Mouse (Mus musculus) bone marrow, adult 2 months (tissue): ENCODE results near the gene Zcchc24. TPM values are rescaled to one million over a fixed set of nuclear protein-coding genes. Genes with fewer than 3 reads are reported as not detected.
A peak's percentile ranks its signal among the peaks of the same experiment; 100 is the strongest.

Source experiments
- H3K27ac ChIP-seq: fragments of 200-500 bp; 2 replicates; pipeline ENCODE4 v1.5.1; 2012; ENCODE audit warnings: low read depth, mild to moderate bottlenecking, control low read depth, inconsistent platforms, low read length; ENCODE audit not compliant: control insufficient read depth, poor library complexity, insufficient read depth
- H3K4me1 ChIP-seq: fragments of 200-500 bp; 2 replicates; pipeline ENCODE4 v1.6.1; 2011; ENCODE audit warnings: low read length; ENCODE audit not compliant: control insufficient read depth, insufficient read depth
- H3K4me3 ChIP-seq: fragments of 200-500 bp; replicated peaks from 2 replicates; pipeline ENCODE3; 2011; ENCODE audit warnings: mild to moderate bottlenecking, low read depth, low read length, control low read depth; ENCODE audit not compliant: control insufficient read depth
- CTCF ChIP-seq: fragments of 200-500 bp; IDR thresholded peaks from 2 replicates; pipeline ENCODE4 v1.5.1; 2011; ENCODE audit warnings: low read length, control low read depth; ENCODE audit not compliant: control insufficient read depth, insufficient read depth
- POLR2A ChIP-seq: fragments of 200-500 bp; IDR thresholded peaks from 2 replicates; pipeline ENCODE4 v1.6.1; 2011; ENCODE audit warnings: low read depth, mild to moderate bottlenecking, control low read depth, low read length, borderline replicate concordance; ENCODE audit not compliant: control insufficient read depth
- WGBS: fragments of 180-500 bp; shearing (Covaris S2); methylation state at CpG from one replicate; pipeline ENCODE4 v1.1.7; 2018; 5-methylcytosine and 5-hydroxymethylcytosine counted together
- polyA plus RNA-seq: library from polyadenylated mRNA; stranded (reverse); fragments of >200 nt; gene quantifications from 2 replicates; pipeline ENCODE4 v1.2.4, GENCODE M21; 2011; ENCODE audit warnings: low replicate concordance; ENCODE audit not compliant: missing spikeins, insufficient read depth, insufficient read length

The Zcchc24 gene
- polyA plus RNA-seq, 1 experiment = 13.5 TPM

DNA sequence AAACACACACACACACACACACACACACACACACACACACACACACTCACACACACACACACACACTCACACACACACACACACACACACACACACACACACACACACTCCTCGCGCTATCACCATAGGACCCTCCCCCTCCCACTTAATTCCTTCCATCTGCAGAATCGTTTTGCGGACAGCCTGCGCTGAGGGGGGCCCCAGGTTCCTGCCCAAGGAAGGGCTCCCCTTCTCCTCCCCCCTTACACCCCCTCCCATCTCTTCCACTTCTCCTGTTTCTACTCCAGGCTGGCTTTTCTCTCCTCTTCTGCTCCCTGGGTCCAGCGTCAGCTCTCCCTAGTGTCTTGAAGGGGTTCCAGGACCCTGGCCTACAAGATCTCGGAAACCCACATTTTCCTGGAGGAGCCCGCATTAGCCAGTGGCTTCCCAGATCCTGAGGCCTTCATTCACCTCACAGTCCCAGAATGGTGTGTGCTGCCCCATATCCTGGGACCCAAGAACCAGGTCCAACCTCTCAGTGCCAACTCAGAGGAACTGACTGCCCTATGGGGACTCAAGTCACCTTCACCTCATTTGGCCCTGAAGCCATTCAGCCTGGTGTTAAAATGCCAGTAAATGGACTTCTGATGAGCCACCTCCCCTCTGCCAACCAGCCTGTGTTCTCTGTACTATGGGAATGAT, 927 bp upstream of the Zcchc24 start:
- Histone ChIP-seq H3K4me3 (no peak overlapping the region), H3K4me1 (peaks cover 2% of the 10 kb centered on the region; the same call in 1 of the 2 replicates), H3K27ac (no peak overlapping the region)
- TF ChIP-seq POLR2A (no peak), CTCF (no peak)
- WGBS = 54% methylated on average over 8 of the region's 8 CpGs

DNA sequence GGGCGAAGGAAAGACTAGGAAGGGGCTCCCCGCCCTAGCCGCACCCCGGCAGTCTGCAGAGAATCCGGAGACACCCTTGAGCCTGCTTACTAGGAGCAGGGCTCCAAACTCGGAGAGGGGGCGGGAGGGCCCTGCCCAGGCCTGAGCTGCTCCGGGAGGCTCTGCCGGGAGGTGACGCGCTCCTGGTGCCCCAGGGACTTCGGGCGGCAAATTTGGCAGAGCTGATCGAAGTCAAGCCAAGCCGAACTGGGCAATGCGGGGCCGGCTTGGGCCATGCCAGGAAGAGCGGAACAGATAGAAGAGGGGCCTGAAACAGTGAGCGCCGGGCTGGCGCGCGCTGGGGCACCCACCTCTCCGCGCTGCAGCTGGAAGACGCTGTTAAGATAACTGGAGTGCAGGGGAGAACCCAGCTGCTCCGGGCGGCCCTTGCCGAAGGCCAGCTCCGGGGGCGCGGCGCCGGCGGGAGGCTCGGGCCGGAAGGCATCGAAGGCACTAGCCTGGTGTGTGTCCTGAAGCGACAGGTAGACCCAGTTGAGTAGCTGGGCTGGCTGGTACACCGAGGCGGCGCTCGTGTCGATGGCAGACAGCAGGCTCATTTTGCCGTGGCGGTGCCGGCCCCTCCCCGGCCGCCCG, 462 bp downstream of the Zcchc24 start:
- Histone ChIP-seq H3K4me3 (peak overlapping the region; percentile 77), H3K4me1 (peaks cover 2% of the 10 kb centered on the region; the same call in 1 of the 2 replicates), H3K27ac (peak overlapping the region; percentile 70)
- TF ChIP-seq POLR2A = no peak
- no peak for TF ChIP-seq CTCF
- under 1% methylated on average over 50 of the region's 50 CpGs for WGBS

GRCm38 (mm10) chr14:25767725-25768203, 1.1 kb downstream of the Zcchc24 start:
- H3K4me3 ChIP-seq = peak overlapping the region; percentile 77
- 9% methylated on average over 6 of the region's 6 CpGs for WGBS
- peak overlapping the region; percentile 70 for H3K27ac ChIP-seq
- TF ChIP-seq CTCF (no peak), POLR2A (no peak)
- H3K4me1 ChIP-seq = peaks cover 2% of the 10 kb centered on the region; the same call in 1 of the 2 replicates

- peaks cover 2% of the 10 kb centered on the region; the same call in 1 of the 2 replicates for H3K4me1 ChIP-seq
- no peak for TF ChIP-seq POLR2A
- no peak for TF ChIP-seq CTCF
- H3K27ac ChIP-seq = no peak overlapping the region
- H3K4me3 ChIP-seq = no peak overlapping the region
- WGBS = 78% methylated on average over 4 of the region's 4 CpGs
Observed at GRCm38 (mm10) chr14:25766441-25766840, 2.4 kb downstream of the Zcchc24 start.

DNA sequence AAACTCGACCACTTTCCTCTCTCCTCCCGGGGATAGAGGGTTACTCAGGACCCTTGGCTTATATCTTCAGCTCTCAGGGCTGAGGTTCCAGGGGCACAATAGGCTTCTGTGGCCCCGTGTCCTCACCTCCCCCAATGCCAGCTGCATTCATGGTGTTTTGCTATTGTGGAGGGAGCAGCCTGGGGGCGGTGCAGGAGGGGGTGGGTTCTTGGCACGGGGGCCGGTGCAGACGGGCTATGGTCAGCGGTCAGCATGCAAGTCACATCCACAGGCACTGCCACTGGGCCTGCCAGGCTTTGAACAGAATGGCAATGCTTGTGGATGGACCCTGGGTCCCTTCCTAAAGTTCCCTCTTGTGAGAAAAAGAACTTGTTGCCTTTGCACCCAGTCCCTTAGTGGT, 2.9 kb downstream of the Zcchc24 start:
- Histone ChIP-seq H3K4me1 (peaks cover 2% of the 10 kb centered on the region; the same call in 1 of the 2 replicates), H3K4me3 (no peak overlapping the region), H3K27ac (no peak overlapping the region)
- WGBS = 61% methylated on average over 8 of the region's 8 CpGs
- TF ChIP-seq POLR2A (no peak), CTCF (no peak)

- no peak overlapping the region for H3K4me3 ChIP-seq
- H3K27ac ChIP-seq = no peak overlapping the region
- no peak for TF ChIP-seq CTCF
- TF ChIP-seq POLR2A = no peak
- peaks cover 2% of the 10 kb centered on the region; the same call in 1 of the 2 replicates for H3K4me1 ChIP-seq
- WGBS = 84% methylated on average over 12 of the region's 12 CpGs
Observed at GRCm38 (mm10) chr14:25765146-25765545, 3.7 kb downstream of the Zcchc24 start.

GRCm38 (mm10) chr14:25761184-25761583, 7.7 kb downstream of the Zcchc24 start:
- 80% methylated on average over 5 of the region's 5 CpGs for WGBS

DNA sequence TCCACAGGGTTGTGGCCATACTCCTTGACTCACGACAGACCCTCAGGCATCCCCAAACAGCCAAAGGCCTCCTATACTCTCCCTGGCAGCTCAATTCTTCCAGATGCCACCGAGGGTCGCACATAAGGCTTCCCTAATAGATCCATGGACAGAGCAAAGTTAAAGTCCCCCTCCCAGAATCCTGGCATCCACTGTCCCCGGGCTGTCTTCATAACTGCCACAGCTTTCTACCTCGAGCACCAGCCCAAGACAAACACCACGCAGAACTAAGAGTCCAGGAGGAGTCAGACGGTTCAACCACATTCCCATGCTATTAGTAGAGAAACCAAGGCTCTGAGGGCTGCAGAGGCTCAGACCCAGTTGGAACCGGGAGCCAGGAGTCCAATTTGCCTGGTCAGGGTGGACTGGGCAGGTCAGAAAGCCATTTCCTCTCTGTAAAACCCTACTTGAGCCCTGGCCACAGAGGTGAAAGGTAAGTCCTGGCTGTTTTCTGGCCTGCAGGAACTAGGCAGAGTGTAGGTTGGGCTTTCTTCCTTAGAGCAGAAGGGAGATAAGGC, 8.8 kb downstream of the Zcchc24 start:
- TF ChIP-seq CTCF (no peak), POLR2A (no peak)
- no peak overlapping the region for H3K27ac ChIP-seq
- 47% methylated on average over 8 of the region's 8 CpGs for WGBS

More at GRCm38 (mm10) chr14:25761184-25761583, 7.7 kb downstream of the Zcchc24 start:
- TF ChIP-seq POLR2A (no peak), CTCF (no peak)
- H3K4me1 ChIP-seq = no peaks in the 10 kb centered on the region
- H3K4me3 ChIP-seq = no peak overlapping the region
- H3K27ac ChIP-seq = no peak overlapping the region

DNA sequence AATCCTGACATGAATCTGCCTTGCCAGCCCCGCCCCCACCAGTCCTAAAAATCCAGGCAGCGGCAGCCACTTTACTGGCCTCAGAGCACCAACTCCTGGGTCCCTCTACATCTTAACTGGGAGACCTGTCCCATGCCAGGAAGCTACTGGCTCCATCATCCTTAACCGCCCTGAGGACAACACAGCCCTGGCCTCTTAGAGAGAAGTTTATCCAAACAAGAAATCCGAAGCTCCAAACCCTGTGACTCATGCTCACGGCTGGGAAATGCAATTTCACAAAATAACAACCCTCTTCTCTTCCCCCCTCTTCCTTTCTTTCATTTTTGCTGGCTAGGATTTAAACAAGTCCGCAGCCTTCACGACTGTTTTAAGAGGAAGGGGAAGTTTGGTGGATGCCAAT, 9.3 kb downstream of the Zcchc24 start:
- Histone ChIP-seq H3K27ac (no peak overlapping the region), H3K4me3 (no peak overlapping the region), H3K4me1 (no peaks in the 10 kb centered on the region)
- 25% methylated on average over 7 of the region's 7 CpGs for WGBS
- TF ChIP-seq CTCF = no peak
- TF ChIP-seq POLR2A = no peak

More for the DNA sequence above, 8.8 kb downstream of the Zcchc24 start:
- H3K4me3 ChIP-seq = no peak overlapping the region
- no peaks in the 10 kb centered on the region for H3K4me1 ChIP-seq
